Comparison of ENCODE assay signal across 7 mouse cellular contexts in the genomic region with DNA sequence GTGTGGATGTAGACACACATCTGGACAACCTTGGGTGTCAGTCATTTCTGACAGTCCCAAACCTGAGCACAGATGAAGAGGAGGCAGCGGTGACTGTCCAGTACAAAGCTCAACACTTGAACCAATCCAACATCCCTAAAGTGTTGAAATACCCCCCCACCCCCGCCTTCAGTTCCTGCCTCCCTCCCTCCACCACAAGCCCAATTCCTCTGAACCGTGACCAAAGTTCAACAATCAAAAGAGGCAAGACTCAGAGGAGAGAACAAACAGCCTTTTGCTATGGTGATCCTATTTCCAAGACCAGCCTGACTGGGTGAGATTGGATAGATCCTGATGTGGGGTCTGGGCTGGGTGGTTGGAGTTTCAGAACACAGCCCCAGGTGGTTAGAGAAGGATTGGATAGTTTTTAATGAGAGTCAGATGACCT. TPM values are rescaled to one million over a fixed set of nuclear protein-coding genes. Genes with fewer than 3 reads are reported as not detected.
DNase-seq lines count a peak whose midpoint lies in the region; ATAC-seq lines count a peak whose summit lies in the region.

No protein-coding gene starts in this region.

- no peak overlapping the region for H3K4me3 ChIP-seq in forebrain, embryonic 14.5 days (ENCODE audit: low read depth, low read length)
- no peak overlapping the region for H3K4me3 ChIP-seq in neural tube, embryonic 12.5 days
- H3K4me3 ChIP-seq in heart, embryonic 10.5 days = no peak overlapping the region

- ATAC-seq in common myeloid progenitor, adult 5-6 weeks (replicated peaks; ENCODE audit: low read depth, poor library complexity, severe bottlenecking) = 0 out of 2 replicates have a peak, but pooled peaks have one; percentile 13
- peak; percentile 72 for ATAC-seq in forebrain, embryonic 14.5 days
- peak; percentile 79 for ATAC-seq in neural tube, embryonic 12.5 days (ENCODE audit: low FRiP score, low read depth)

- no peaks in the 10 kb centered on the region for H3K36me3 ChIP-seq in forebrain, embryonic 14.5 days (ENCODE audit: control insufficient read depth, insufficient read depth, low read length)
- no peaks in the 10 kb centered on the region for H3K36me3 ChIP-seq in neural tube, embryonic 12.5 days
- no peaks in the 10 kb centered on the region for H3K36me3 ChIP-seq in heart, embryonic 10.5 days

- peaks cover 12% of the 10 kb centered on the region; the same call in 1 of the 2 replicates for H3K4me1 ChIP-seq in forebrain, embryonic 14.5 days (ENCODE audit: control insufficient read depth, insufficient read depth, low read length)
- peaks cover 31% of the 10 kb centered on the region for H3K4me1 ChIP-seq in neural tube, embryonic 12.5 days
- H3K4me1 ChIP-seq in heart, embryonic 10.5 days = peaks cover 21% of the 10 kb centered on the region

- H3K9ac ChIP-seq in forebrain, embryonic 14.5 days (ENCODE audit: low read length) = no peak overlapping the region
- no peak overlapping the region for H3K9ac ChIP-seq in neural tube, embryonic 12.5 days

- no peaks in the 10 kb centered on the region for H3K27me3 ChIP-seq in forebrain, embryonic 14.5 days (replicated peaks; ENCODE audit: control insufficient read depth, insufficient read depth, low read length)
- no peaks in the 10 kb centered on the region for H3K27me3 ChIP-seq in neural tube, embryonic 12.5 days (replicated peaks)
- peaks cover 10% of the 10 kb centered on the region; the same call in 1 of the 2 replicates for H3K27me3 ChIP-seq in heart, embryonic 10.5 days (ENCODE audit: insufficient read depth, poor library complexity, severe bottlenecking)

- peak; percentile 34 for DNase-seq in forebrain, embryonic 14.5 days (ENCODE audit: low spot score)
- peak; percentile 28 to 55 for DNase-seq in kidney, postnatal 4 days
- no peak for DNase-seq in heart, embryonic 10.5 days (ENCODE audit: low spot score)
- DNase-seq in left cerebral cortex, postnatal 36 days (ENCODE audit: low spot score in 2 of 2) = no peak
- DNase-seq in ovary, adult 18-20 months (ENCODE audit: low spot score) = no peak

- peak overlapping the region; percentile 34; the same call in 1 of the 2 replicates for H3K4me2 ChIP-seq in forebrain, embryonic 14.5 days (ENCODE audit: low read length)
- H3K4me2 ChIP-seq in neural tube, embryonic 12.5 days (replicated peaks) = peak overlapping the region; percentile 46

- H3K9me3 ChIP-seq in forebrain, embryonic 14.5 days (replicated peaks; ENCODE audit: control insufficient read depth, low read length) = no peaks in the 10 kb centered on the region
- no peaks in the 10 kb centered on the region for H3K9me3 ChIP-seq in neural tube, embryonic 12.5 days
- H3K9me3 ChIP-seq in heart, embryonic 10.5 days = no peaks in the 10 kb centered on the region

- WGBS in forebrain, embryonic 14.5 days = 13% methylated on average over 3 of the region's 3 CpGs
- 12% methylated on average over 3 of the region's 3 CpGs for WGBS in neural tube, embryonic 12.5 days
- WGBS in heart, embryonic 10.5 days = 38% methylated on average over 3 of the region's 3 CpGs

- H3K27ac ChIP-seq in forebrain, embryonic 14.5 days (ENCODE audit: low read depth, low read length) = peak overlapping the region; percentile 65
- peak overlapping the region; percentile 23; the same call in 1 of the 2 replicates for H3K27ac ChIP-seq in neural tube, embryonic 12.5 days
- no peak overlapping the region for H3K27ac ChIP-seq in heart, embryonic 10.5 days

- intact Hi-C loops in left cerebral cortex, postnatal 36 days (cut with DNase I) = no loop called here

RNA-seq across cellular contexts. Expression of a gene that starts 4.5 kb away (rescaled TPM):
- 55.7 and 72.0 TPM in 2 replicates for total RNA-seq in common myeloid progenitor, adult 5-6 weeks (2017)
- 82.1 and 101 TPM in 2 replicates for polyA plus RNA-seq in forebrain, embryonic 14.5 days (2014; fragmentation: Nextera tagmentation; extraction: Ambion mirVana)
- 112 and 113 TPM in 2 replicates for polyA plus RNA-seq in neural tube, embryonic 12.5 days (2016; fragmentation: Nextera tagmentation; extraction: Ambion mirVana)
- polyA plus RNA-seq in heart, embryonic 10.5 days (2016; fragmentation: Nextera tagmentation; extraction: Ambion mirVana) = 54.4 and 66.8 TPM in 2 replicates
- total RNA-seq in left cerebral cortex, postnatal 36 days (2021) = 10 to 100 TPM; 83.7 to 90.9 TPM

RNA-seq across cellular contexts. Expression of a gene that starts 41.9 kb away (rescaled TPM):
- 12.4 and 14.0 TPM in 2 replicates for total RNA-seq in common myeloid progenitor, adult 5-6 weeks (2017)
- polyA plus RNA-seq in forebrain, embryonic 14.5 days (2014; fragmentation: Nextera tagmentation; extraction: Ambion mirVana) = 67.2 and 68.6 TPM in 2 replicates
- polyA plus RNA-seq in neural tube, embryonic 12.5 days (2016; fragmentation: Nextera tagmentation; extraction: Ambion mirVana) = 64.7 and 71.4 TPM in 2 replicates
- 42.9 and 48.7 TPM in 2 replicates for polyA plus RNA-seq in heart, embryonic 10.5 days (2016; fragmentation: Nextera tagmentation; extraction: Ambion mirVana)
- total RNA-seq in left cerebral cortex, postnatal 36 days (2021) = 10 to 100 TPM; 77.2 to 90.2 TPM

Comparison
In these comparisons a context has a peak if more than half of its experiments do, and no peak if none do; other contexts are left out.
1. ATAC-seq: peak in every context shown above with its lines; median percentile 79 in neural tube, embryonic 12.5 days; 72 in forebrain, embryonic 14.5 days; 13 in common myeloid progenitor, adult 5-6 weeks.
2. DNase-seq: peak in forebrain, embryonic 14.5 days (single experiment) and kidney, postnatal 4 days (2 of 2); none in heart, embryonic 10.5 days (single experiment), left cerebral cortex, postnatal 36 days (0 of 2) and ovary, adult 18-20 months (single experiment).